Mouse (Mus musculus) limb, embryonic 13.5 days (tissue): ENCODE results near the gene Vangl1. TPM values are rescaled to one million over a fixed set of nuclear protein-coding genes. Genes with fewer than 3 reads are reported as not detected.
A peak's percentile ranks its signal among the peaks of the same experiment; 100 is the strongest.

Experiments
- ATAC-seq: fragments of 200-750 bp; cut with Nextera tagmentation; 2 replicates; pipeline ENCODE4 v1.8.0; 2017; ENCODE audit warnings: low read depth, moderate number of reproducible peaks, moderate TSS enrichment; ENCODE audit not compliant: low FRiP score
- H3K27ac ChIP-seq: fragments of 300-500 bp; sonication (generic); 2 replicates; pipeline ENCODE4 v1.5.1; 2015; ENCODE audit warnings: inconsistent platforms, mild to moderate bottlenecking, moderate library complexity
- H3K27me3 ChIP-seq: fragments of 300-500 bp; sonication (generic); 2 replicates; pipeline ENCODE4 v1.6.1; 2015; ENCODE audit warnings: mild to moderate bottlenecking, inconsistent platforms
- H3K36me3 ChIP-seq: fragments of 300-500 bp; sonication (generic); 2 replicates; pipeline ENCODE4 v1.6.1; 2015; ENCODE audit warnings: inconsistent platforms, mild to moderate bottlenecking, moderate library complexity
- H3K4me1 ChIP-seq: fragments of 300-500 bp; sonication (generic); 2 replicates; pipeline ENCODE4 v1.6.1; 2015; ENCODE audit warnings: inconsistent platforms
- H3K4me2 ChIP-seq: fragments of 300-500 bp; sonication (generic); replicated peaks from 2 replicates; pipeline ENCODE4 v1.6.1; 2015; ENCODE audit warnings: inconsistent platforms, mild to moderate bottlenecking, moderate library complexity
- H3K4me3 ChIP-seq: fragments of 300-500 bp; sonication (generic); 2 replicates; pipeline ENCODE4 v1.5.1; 2015; ENCODE audit warnings: moderate library complexity, mild to moderate bottlenecking, inconsistent platforms
- H3K9ac ChIP-seq: fragments of 300-500 bp; sonication (generic); 2 replicates; pipeline ENCODE4 v1.6.1; 2015; ENCODE audit warnings: mild to moderate bottlenecking, inconsistent platforms
- H3K9me3 ChIP-seq: fragments of 300-500 bp; sonication (generic); 2 replicates; pipeline ENCODE4 v1.6.1; 2016; ENCODE audit warnings: inconsistent platforms
- WGBS: fragments of 180-500 bp; shearing (Covaris S2); methylation state at CpG from one replicate; pipeline ENCODE4 v1.1.7; 2015; 5-methylcytosine and 5-hydroxymethylcytosine counted together
- polyA plus RNA-seq: library from polyadenylated mRNA; unstranded; fragments of >200 nt; fragmentation: Nextera tagmentation; extraction: Ambion mirVana; gene quantifications from 2 replicates; pipeline ENCODE4 v1.2.1, GENCODE M21; 2015

Gene Vangl1
- polyA plus RNA-seq, 1 experiment from 2014 or later = 19.8 TPM

DNA sequence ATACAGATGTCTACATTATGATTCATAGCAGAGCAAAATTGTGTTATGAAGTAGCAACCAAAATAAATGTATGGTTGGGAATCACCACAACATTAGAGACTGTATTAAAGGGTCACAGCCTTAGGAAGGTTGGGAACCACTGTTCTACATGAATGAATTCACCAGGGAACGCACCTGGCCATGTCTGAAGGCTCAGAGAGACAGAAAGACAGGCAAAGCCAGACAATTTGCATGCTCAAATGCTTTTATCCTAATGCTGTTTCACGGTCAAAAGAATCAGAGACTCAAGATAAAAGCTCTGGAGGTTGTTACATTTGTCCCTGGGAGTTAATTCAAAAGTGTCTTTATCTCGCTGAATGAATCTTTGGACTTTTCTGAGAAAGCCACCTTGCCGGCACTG is 52.6 kb downstream of the Vangl1 start:
- 0 out of 2 replicates have a peak, but pooled peaks cover 3% of the 10 kb centered on the region for H3K36me3 ChIP-seq
- H3K27ac ChIP-seq = no peak overlapping the region
- peaks cover 28% of the 10 kb centered on the region for H3K4me1 ChIP-seq
- no peaks in the 10 kb centered on the region for H3K9me3 ChIP-seq
- H3K4me2 ChIP-seq = no peak overlapping the region
- no peak overlapping the region for H3K4me3 ChIP-seq
- WGBS = 81% methylated on average over 4 of the region's 4 CpGs
- no peak overlapping the region for H3K9ac ChIP-seq
- H3K27me3 ChIP-seq = no peaks in the 10 kb centered on the region
- no peak for ATAC-seq

DNA sequence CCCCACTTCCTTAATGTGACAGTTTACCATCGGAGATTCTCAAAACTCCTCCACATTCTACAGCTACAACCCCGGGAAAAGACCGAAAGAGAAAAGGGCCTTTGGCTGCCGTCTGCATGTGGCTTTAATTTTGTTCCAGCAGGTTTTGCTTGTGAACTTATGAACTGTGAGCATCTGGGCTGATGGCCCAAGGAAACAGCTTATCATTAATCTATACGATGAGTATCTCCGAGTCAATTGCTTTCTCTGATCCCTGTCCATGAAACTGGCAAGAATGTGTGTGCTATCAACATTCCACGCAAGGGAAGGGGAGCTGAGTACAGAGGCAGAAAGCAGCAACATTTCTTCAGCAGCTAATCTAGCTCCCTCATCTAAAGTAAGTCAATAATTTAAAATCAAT is 54.6 kb downstream of the Vangl1 start:
- no peak overlapping the region for H3K4me3 ChIP-seq
- H3K27ac ChIP-seq = no peak overlapping the region
- peak; percentile 51; the same call in 1 of the 2 replicates for ATAC-seq
- 0 out of 2 replicates have a peak, but pooled peaks cover 3% of the 10 kb centered on the region for H3K36me3 ChIP-seq
- H3K4me2 ChIP-seq = peak overlapping the region; percentile 22; the same call in 1 of the 2 replicates
- H3K27me3 ChIP-seq = no peaks in the 10 kb centered on the region
- H3K4me1 ChIP-seq = peaks cover 19% of the 10 kb centered on the region
- WGBS = 8% methylated on average over 7 of the region's 7 CpGs
- no peaks in the 10 kb centered on the region for H3K9me3 ChIP-seq
- H3K9ac ChIP-seq = no peak overlapping the region

DNA sequence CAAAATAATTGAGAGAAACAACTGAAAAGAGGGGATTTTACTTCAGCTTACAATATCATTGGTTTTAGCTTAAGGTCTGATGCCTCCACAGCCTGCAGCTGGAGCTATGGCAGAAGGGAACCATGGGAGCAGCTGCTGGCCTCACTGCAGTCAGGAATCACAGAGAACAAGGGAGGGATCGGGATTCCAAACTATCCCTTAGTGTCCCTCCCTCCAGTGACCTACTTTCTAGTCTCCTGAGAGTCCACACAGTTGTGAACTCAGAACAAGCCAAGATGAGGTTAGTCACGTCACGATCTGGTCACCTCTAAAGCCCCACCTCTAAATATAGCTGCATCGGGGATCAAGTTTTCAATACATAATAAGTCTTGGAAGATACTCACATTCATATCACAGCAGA is 57.3 kb downstream of the Vangl1 start:
- Histone ChIP-seq H3K9me3 (no peaks in the 10 kb centered on the region), H3K4me3 (no peak overlapping the region), H3K36me3 (no peaks in the 10 kb centered on the region), H3K9ac (no peak overlapping the region), H3K4me1 (peaks cover 11% of the 10 kb centered on the region), H3K27me3 (no peaks in the 10 kb centered on the region), H3K4me2 (no peak overlapping the region), H3K27ac (no peak overlapping the region)
- no peak for ATAC-seq
- WGBS = 83% methylated on average over 4 of the region's 4 CpGs

DNA sequence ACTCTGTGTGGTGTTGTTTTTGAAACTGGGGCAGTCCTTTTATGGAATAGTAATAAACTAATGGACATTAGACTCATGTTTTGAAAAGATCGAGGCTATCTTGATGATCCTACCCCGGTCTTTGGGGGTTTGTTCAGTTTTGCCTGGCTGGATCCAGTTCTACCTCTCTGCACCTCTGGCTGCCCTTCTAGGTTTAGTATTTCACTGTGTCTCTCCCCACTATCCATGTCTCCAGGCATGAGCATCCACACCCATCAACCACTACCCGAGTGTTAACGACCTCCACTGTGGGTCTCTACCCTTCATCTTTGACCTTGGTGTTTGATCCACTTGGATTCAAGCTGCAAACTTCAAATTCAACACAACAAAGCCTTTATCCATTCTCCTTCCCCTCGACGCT is 58.1 kb downstream of the Vangl1 start:
- H3K4me3 ChIP-seq = no peak overlapping the region
- 69% methylated on average over 6 of the region's 6 CpGs for WGBS
- H3K9me3 ChIP-seq = no peaks in the 10 kb centered on the region
- H3K36me3 ChIP-seq = no peaks in the 10 kb centered on the region
- peaks cover 10% of the 10 kb centered on the region for H3K4me1 ChIP-seq
- H3K27ac ChIP-seq = no peak overlapping the region
- no peaks in the 10 kb centered on the region for H3K27me3 ChIP-seq
- H3K9ac ChIP-seq = no peak overlapping the region
- H3K4me2 ChIP-seq = no peak overlapping the region
- no peak for ATAC-seq

DNA sequence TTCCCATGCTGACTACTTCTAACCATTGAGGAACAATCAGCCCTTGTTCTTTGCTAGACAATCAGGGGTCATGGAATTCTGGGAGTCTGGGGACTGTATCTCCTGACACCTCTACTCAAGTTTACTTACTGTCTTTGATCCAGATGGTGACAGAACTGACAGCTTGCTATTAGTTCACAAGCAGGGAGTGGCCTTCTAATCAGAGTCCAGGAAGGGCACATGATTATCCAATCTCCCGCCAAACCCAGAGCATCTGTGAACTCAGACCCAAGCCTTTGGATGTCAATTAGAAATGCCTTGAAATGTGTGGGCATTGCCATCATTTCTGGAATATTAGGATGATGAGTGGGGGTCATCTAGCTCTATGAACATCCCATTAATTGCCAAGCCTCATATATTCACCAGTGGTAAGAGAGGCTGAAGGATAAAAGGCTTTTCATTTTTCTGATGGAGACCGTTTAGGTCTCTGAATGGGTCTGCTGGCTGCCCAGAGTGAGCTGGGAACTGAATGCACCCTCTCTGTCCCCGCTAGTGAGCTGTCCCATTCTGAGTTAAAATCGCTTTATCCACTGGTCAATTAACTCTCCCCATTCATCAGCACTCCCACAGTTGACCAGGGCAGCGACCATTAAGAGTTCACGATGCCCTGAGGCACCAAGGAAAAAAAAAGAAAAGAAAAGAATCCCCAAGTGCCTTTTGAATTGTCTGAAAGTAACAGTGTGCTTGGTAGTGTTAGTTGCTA is 58.7 kb downstream of the Vangl1 start:
- H3K27ac ChIP-seq = no peak overlapping the region
- 38% methylated on average over 6 of the region's 6 CpGs for WGBS
- no peak overlapping the region for H3K9ac ChIP-seq
- no peak overlapping the region for H3K4me3 ChIP-seq
- no peaks in the 10 kb centered on the region for H3K9me3 ChIP-seq
- no peaks in the 10 kb centered on the region for H3K36me3 ChIP-seq
- no peaks in the 10 kb centered on the region for H3K27me3 ChIP-seq
- no peak overlapping the region for H3K4me2 ChIP-seq
- ATAC-seq = no peak
- peaks cover 10% of the 10 kb centered on the region for H3K4me1 ChIP-seq

DNA sequence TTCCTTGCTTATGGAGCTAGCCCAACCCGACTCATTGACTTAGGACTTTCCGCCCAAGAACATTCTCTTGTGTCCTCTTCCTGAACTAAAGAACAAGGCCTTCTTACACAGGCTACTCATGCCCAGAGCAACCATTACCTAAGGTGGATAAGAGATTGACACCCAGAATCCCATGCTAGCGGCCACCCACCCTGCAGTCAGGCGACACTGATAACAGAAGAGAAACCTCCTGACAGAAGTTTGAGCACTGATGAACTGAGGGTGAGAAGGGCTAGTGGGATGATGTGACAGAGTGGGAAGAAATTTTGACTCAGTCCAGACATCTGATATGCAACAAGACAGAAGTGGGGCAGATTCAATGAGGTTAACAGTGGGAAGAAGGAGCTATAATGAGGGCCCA is 60.1 kb downstream of the Vangl1 start:
- Histone ChIP-seq H3K4me3 (no peak overlapping the region), H3K27me3 (no peaks in the 10 kb centered on the region), H3K4me2 (no peak overlapping the region), H3K4me1 (peaks cover 3% of the 10 kb centered on the region), H3K27ac (no peak overlapping the region), H3K9me3 (no peaks in the 10 kb centered on the region), H3K36me3 (no peaks in the 10 kb centered on the region), H3K9ac (no peak overlapping the region)
- no peak for ATAC-seq
- WGBS = 97% methylated on average over 4 of the region's 4 CpGs

DNA sequence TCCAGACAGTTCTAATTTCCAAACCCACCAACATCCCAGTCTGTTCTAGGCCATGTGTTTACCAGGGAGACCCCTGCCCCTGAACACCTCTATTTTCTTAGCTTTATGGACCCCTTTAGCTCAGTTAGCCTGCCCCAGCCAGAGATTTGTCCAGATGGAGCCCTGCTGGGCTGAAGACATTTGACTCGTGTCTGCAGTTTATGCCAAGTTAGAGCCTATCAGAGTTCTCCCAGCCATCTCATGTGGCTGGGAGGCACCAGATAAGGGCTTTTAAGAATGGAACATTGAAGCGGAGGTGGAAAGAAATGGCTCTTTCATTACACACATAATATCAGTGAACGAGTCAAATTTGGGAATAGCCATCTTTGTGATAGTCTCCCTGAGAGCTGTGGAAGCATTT is 61.0 kb downstream of the Vangl1 start:
- Histone ChIP-seq H3K4me2 (no peak overlapping the region), H3K36me3 (no peaks in the 10 kb centered on the region), H3K4me1 (no peaks in the 10 kb centered on the region), H3K9ac (no peak overlapping the region), H3K9me3 (no peaks in the 10 kb centered on the region), H3K4me3 (no peak overlapping the region), H3K27ac (no peak overlapping the region), H3K27me3 (no peaks in the 10 kb centered on the region)
- no peak for ATAC-seq
- whole genome bisulfite sequencing = 77% methylated on average over 3 of the region's 3 CpGs

DNA sequence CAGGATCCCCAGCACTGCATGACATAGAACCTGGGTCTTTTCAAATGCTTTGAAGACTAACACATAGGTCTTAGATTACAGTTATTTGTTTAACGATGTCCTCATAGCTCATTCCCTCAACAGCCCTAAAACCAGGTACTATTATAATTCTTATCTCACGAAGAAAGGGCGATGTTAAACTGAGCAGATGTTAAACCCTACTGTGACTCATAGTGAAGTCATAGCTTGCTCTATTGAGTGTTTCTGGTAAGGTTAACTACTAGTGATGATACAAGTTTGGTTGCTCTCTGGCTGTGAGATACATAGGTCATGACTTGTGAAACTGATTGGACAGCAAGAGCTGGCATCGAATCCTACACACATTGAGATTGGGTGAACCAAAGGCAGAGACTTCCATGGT is 61.5 kb downstream of the Vangl1 start:
- H3K9me3 ChIP-seq = no peaks in the 10 kb centered on the region
- H3K4me3 ChIP-seq = no peak overlapping the region
- no peaks in the 10 kb centered on the region for H3K36me3 ChIP-seq
- H3K4me1 ChIP-seq = no peaks in the 10 kb centered on the region
- H3K27me3 ChIP-seq = no peaks in the 10 kb centered on the region
- H3K4me2 ChIP-seq = no peak overlapping the region
- H3K27ac ChIP-seq = no peak overlapping the region
- ATAC-seq = no peak
- H3K9ac ChIP-seq = no peak overlapping the region
- 90% methylated on average over 4 of the region's 4 CpGs for WGBS

DNA sequence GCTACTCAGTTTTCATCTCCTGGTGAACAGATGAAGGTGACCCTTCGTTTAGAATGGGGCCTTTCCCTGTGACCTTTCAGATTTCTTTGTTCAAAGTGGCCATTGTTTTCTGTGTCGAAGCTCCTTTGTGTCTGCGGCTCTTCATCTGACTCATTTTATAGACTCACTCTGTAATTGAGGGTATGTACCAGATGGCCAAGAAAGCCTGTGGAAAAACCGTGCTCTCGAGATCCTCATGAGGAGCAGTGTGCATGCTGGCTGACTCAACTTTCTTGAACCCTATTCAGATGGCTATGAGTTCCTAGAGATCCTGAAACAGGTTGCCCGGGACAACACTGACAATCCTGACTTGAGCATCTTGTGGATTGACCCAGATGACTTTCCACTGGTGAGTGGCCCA is 62.6 kb downstream of the Vangl1 start:
- Histone ChIP-seq H3K9me3 (no peaks in the 10 kb centered on the region), H3K4me3 (no peak overlapping the region), H3K36me3 (no peaks in the 10 kb centered on the region), H3K27ac (no peak overlapping the region), H3K27me3 (no peaks in the 10 kb centered on the region), H3K4me1 (no peaks in the 10 kb centered on the region), H3K9ac (no peak overlapping the region), H3K4me2 (no peak overlapping the region)
- no peak for ATAC-seq
- 69% methylated on average over 6 of the region's 6 CpGs for WGBS

DNA sequence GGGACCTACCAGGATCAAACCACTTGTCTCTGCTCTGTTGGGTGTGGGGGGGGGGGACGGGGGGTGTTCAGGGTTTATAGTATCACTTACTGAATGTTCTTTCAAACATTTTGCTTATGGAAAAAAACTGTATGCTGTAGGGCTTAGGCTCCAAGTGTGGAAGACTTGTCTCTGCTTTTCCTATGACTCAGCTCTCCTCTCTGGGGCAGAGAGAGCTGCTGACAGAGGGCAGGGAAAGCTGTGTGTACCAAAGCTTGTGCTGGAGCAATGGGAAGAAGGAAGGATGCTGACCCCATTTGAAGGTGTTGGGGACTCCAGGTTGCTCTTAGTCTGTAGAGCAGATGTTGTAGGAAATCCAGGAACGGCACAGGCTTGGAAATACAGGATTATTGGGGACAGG is 63.0 kb downstream of the Vangl1 start:
- Histone ChIP-seq H3K4me1 (no peaks in the 10 kb centered on the region), H3K27ac (no peak overlapping the region), H3K36me3 (no peaks in the 10 kb centered on the region), H3K4me2 (no peak overlapping the region), H3K4me3 (no peak overlapping the region), H3K9me3 (no peaks in the 10 kb centered on the region), H3K27me3 (no peaks in the 10 kb centered on the region), H3K9ac (no peak overlapping the region)
- ATAC-seq = no peak
- WGBS = 70% methylated on average over 2 of the region's 2 CpGs

DNA sequence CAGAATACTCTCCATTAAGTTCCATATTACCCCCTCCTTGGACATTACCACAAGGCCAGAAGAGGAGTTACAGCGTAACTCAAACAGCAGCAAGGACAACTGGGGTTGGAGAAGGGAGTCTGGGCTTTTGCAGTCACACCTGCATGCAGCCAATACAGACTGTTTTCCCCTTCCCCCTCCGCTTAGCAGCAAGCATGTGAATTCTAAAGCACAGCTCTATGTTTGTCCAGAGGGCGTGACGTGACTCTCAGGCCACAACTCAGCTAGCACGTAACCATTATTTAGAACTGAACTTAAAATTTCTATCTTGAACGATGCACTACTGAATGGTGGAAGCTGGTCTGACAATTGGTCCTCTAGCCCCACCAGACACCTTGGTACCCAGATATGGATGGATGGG is 63.9 kb downstream of the Vangl1 start:
- Histone ChIP-seq H3K9ac (no peak overlapping the region), H3K4me1 (peaks cover 6% of the 10 kb centered on the region), H3K36me3 (no peaks in the 10 kb centered on the region), H3K9me3 (no peaks in the 10 kb centered on the region), H3K27ac (no peak overlapping the region), H3K4me2 (no peak overlapping the region), H3K4me3 (no peak overlapping the region), H3K27me3 (no peaks in the 10 kb centered on the region)
- 87% methylated on average over 6 of the region's 6 CpGs for WGBS
- ATAC-seq = no peak

DNA sequence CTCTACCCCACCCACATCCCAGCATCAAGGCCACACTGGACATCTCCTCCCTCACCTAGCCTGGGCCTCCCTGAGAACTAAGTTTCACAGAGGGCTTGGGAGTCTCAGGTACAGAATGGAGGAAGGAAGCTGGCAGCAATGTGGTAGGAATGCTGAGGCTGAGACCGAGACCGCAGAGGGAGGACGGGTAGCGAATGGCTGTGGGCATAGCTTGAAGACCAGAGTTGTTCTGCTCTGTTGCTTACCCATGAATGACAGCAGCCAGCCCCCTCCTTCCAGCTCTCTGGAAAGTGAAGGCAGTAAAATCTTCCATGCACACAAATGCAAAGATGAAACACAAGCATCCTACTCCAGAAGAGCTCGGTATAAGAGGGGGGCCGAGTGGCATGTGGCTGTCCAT is 65.6 kb downstream of the Vangl1 start:
- 75% methylated on average over 6 of the region's 6 CpGs for WGBS
- no peaks in the 10 kb centered on the region for H3K36me3 ChIP-seq
- H3K9me3 ChIP-seq = no peaks in the 10 kb centered on the region

DNA sequence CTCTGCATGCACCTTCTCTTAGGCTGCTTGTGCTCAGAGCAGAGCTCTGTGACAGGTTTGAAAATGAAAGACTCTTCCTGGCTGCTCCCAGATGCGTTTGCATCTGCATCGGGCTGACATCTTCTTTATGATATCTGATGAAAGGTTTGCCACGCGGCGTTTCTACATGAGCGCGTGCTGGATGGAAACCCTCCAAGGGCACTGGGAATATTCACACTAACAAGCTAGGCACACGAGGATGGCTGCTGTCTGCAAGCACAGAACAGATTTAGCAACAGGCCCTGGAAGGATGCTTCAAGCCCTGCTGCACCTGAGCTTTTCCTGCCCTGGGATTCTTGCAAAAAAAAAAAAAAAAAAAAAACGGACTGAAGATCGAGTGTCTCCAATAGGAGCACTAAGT is 67.3 kb downstream of the Vangl1 start:
- 81% methylated on average over 10 of the region's 10 CpGs for WGBS

More for the DNA sequence above, 65.6 kb downstream of the Vangl1 start:
- Histone ChIP-seq H3K4me3 (no peak overlapping the region), H3K9ac (no peak overlapping the region), H3K27me3 (no peaks in the 10 kb centered on the region), H3K4me1 (peaks cover 11% of the 10 kb centered on the region), H3K27ac (no peak overlapping the region), H3K4me2 (no peak overlapping the region)
- no peak for ATAC-seq

More for the DNA sequence above, 67.3 kb downstream of the Vangl1 start:
- no peak overlapping the region for H3K4me2 ChIP-seq
- H3K4me3 ChIP-seq = no peak overlapping the region
- H3K36me3 ChIP-seq = no peaks in the 10 kb centered on the region
- peak overlapping the region; percentile 2; the same call in 1 of the 2 replicates for H3K27ac ChIP-seq
- no peaks in the 10 kb centered on the region for H3K9me3 ChIP-seq
- H3K27me3 ChIP-seq = no peaks in the 10 kb centered on the region
- H3K9ac ChIP-seq = no peak overlapping the region
- ATAC-seq = no peak
- peaks cover 11% of the 10 kb centered on the region for H3K4me1 ChIP-seq
